Mouse (Mus musculus): Measurements from ENCODE around the gene Clca3b.
"Not testable (repeated sequence)": the region's sequence is repeated elsewhere in the genome, so short reads cannot be mapped to it uniquely, and the experiment has no call there.

- TF ChIP-seq ZC3H11A (IDR thresholded peaks at IDR 0.05; ENCODE audit: borderline replicate concordance, low read depth, low read length); MAFK (IDR thresholded peaks at IDR 0.05; ENCODE audit: insufficient read depth, low read depth, low read length); HCFC1 (IDR thresholded peaks at IDR 0.05; ENCODE audit: borderline replicate concordance, insufficient read depth, low read length); CHD2 (IDR thresholded peaks at IDR 0.05; ENCODE audit: low read depth, low read length); ZNF384 (IDR thresholded peaks at IDR 0.05; ENCODE audit: low read depth, low read length): not testable (repeated sequence)
Observed at GRCm38 (mm10) chr3:144806626-144807025, 42.5 kb downstream of the Clca3b start.

Measured in ES-E14 (cell line).